Mouse (Mus musculus) kidney, adult 18-20 months (tissue): Measurements from ENCODE around the gene Pgap3.

Experiments
- DNase-seq: peaks from one replicate; pipeline ENCODE4 v3.0.0; 2021

The Pgap3 gene

GRCm38 (mm10) chr11:98400161-98400726, at the start of gene Pgap3:
Gene Pgap3, minus strand, starts transcription at chr11:98400490.
- DNase-seq: peak; percentile 91

- DNase-seq: peak; percentile 37
These were observed 49.1 kb upstream of the Pgap3 start for GRCm38 (mm10) chr11:98449419-98449818.

GRCm38 (mm10) chr11:98448191-98448790, 48.0 kb upstream of the Pgap3 start:
- DNase-seq: peak; percentile 80

- no peak for DNase-seq
These were observed 47.2 kb upstream of the Pgap3 start for GRCm38 (mm10) chr11:98447475-98447834.

- peak; percentile 85 for DNase-seq
These were observed 46.5 kb upstream of the Pgap3 start for GRCm38 (mm10) chr11:98446562-98447474.

- DNase-seq: no peak
These were observed 45.9 kb upstream of the Pgap3 start, which contains the start of gene Grb7 for GRCm38 (mm10) chr11:98446213-98446561. Gene Grb7, plus strand, starts transcription at chr11:98446394.

- peak; percentile 82 for DNase-seq
These were observed 45.4 kb upstream of the Pgap3 start for GRCm38 (mm10) chr11:98445679-98446078.

- no peak for DNase-seq
These were observed 44.9 kb upstream of the Pgap3 start for GRCm38 (mm10) chr11:98445238-98445637.

- DNase-seq: no peak
These were observed 43.4 kb upstream of the Pgap3 start for GRCm38 (mm10) chr11:98443688-98444087.

GRCm38 (mm10) chr11:98438331-98439158, 38.3 kb upstream of the Pgap3 start, which contains the start of gene Mien1:
Gene Mien1, minus strand, starts transcription at chr11:98438991.
- DNase-seq: peak; percentile 99

GRCm38 (mm10) chr11:98437441-98437840, 37.2 kb upstream of the Pgap3 start:
- DNase-seq: peak; percentile 54

- no peak for DNase-seq
These were observed 35.4 kb upstream of the Pgap3 start for GRCm38 (mm10) chr11:98435723-98436122.

- DNase-seq: no peak
These were observed 31.6 kb upstream of the Pgap3 start for GRCm38 (mm10) chr11:98431743-98432502.

GRCm38 (mm10) chr11:98428436-98428835, 28.1 kb upstream of the Pgap3 start:
- no peak for DNase-seq

GRCm38 (mm10) chr11:98426592-98426991, 26.3 kb upstream of the Pgap3 start:
- DNase-seq: peak; percentile 50

- DNase-seq: peak; percentile 82
These were observed 18.8 kb upstream of the Pgap3 start for GRCm38 (mm10) chr11:98418939-98419547.

- DNase-seq: no peak
These were observed 18.0 kb upstream of the Pgap3 start for GRCm38 (mm10) chr11:98418273-98418672.

- DNase-seq: no peak
These were observed 16.8 kb upstream of the Pgap3 start for GRCm38 (mm10) chr11:98417074-98417473.

- peak; percentile 39 for DNase-seq
These were observed 13.9 kb upstream of the Pgap3 start for GRCm38 (mm10) chr11:98414162-98414561.

GRCm38 (mm10) chr11:98413731-98414130, 13.4 kb upstream of the Pgap3 start:
- peak; percentile 50 for DNase-seq

GRCm38 (mm10) chr11:98412797-98413301, 12.6 kb upstream of the Pgap3 start:
- no peak for DNase-seq
